Mouse (Mus musculus) E14TG2a.4 (cell line): ENCODE measurements around the gene Gm13090.

Experiments used
- H3K27me3 ChIP-seq: 2 replicates; pipeline ENCODE4 v1.6.1; 2014; ENCODE audit warnings: low read length, control low read depth; ENCODE audit not compliant: insufficient read depth
- H3K36me3 ChIP-seq: 2 replicates; pipeline ENCODE4 v1.6.1; 2014; ENCODE audit warnings: low read length, control low read depth; ENCODE audit not compliant: insufficient read depth
- H3K4me1 ChIP-seq: replicated peaks from 2 replicates; pipeline ENCODE4 v1.6.1; 2014; ENCODE audit warnings: low read depth, low read length, control low read depth
- H3K4me3 ChIP-seq: replicated peaks from 2 replicates; pipeline ENCODE4 v1.5.1; 2014; ENCODE audit warnings: mild to moderate bottlenecking, low read length
- H3K9me3 ChIP-seq: 2 replicates; pipeline ENCODE4 v1.6.1; 2014; ENCODE audit warnings: low read length, control low read depth
- CTCF ChIP-seq: conservative IDR thresholded peaks from 2 replicates; pipeline ENCODE4 v1.5.1; 2014; ENCODE audit warnings: low read length
- NANOG ChIP-seq: IDR thresholded peaks from 2 replicates; pipeline ENCODE4 v1.6.1; 2014; ENCODE audit warnings: borderline replicate concordance, low read length, mixed read lengths
- POU5F1 ChIP-seq: IDR thresholded peaks from 2 replicates; pipeline ENCODE4 v1.6.1; 2014; ENCODE audit warnings: low read length, borderline replicate concordance

Gene Gm13090

GRCm38 (mm10) chr4:151107131-151108001 is 18.0 kb downstream of the Gm13090 start:
- Histone ChIP-seq H3K4me3 (peak overlapping the region; percentile 86), H3K9me3 (no peaks in the 10 kb centered on the region), H3K27me3 (peaks cover 25% of the 10 kb centered on the region), H3K4me1 (peaks cover 55% of the 10 kb centered on the region), H3K36me3 (no peaks in the 10 kb centered on the region)
- TF ChIP-seq CTCF: no peak
- TF ChIP-seq NANOG: no peak
- TF ChIP-seq POU5F1: no peak

GRCm38 (mm10) chr4:151108028-151108771 is 18.8 kb downstream of the Gm13090 start:
- H3K4me3 ChIP-seq: peak overlapping the region; percentile 86
- TF ChIP-seq CTCF: no peak
- no peak for TF ChIP-seq NANOG
- TF ChIP-seq POU5F1: no peak
- peaks cover 25% of the 10 kb centered on the region for H3K27me3 ChIP-seq
- no peaks in the 10 kb centered on the region for H3K9me3 ChIP-seq
- H3K36me3 ChIP-seq: no peaks in the 10 kb centered on the region
- peaks cover 59% of the 10 kb centered on the region for H3K4me1 ChIP-seq

- TF ChIP-seq CTCF (no peak), POU5F1 (no peak), NANOG (no peak)
These were observed 19.5 kb downstream of the Gm13090 start for GRCm38 (mm10) chr4:151108834-151109241.

GRCm38 (mm10) chr4:151111226-151111625 is 21.9 kb downstream of the Gm13090 start:
- Histone ChIP-seq H3K4me1 (peaks cover 50% of the 10 kb centered on the region), H3K9me3 (no peaks in the 10 kb centered on the region), H3K4me3 (no peak overlapping the region), H3K36me3 (no peaks in the 10 kb centered on the region), H3K27me3 (peaks cover 25% of the 10 kb centered on the region)
- TF ChIP-seq POU5F1: no peak
- TF ChIP-seq NANOG: no peak; the same call in 1 of the 2 replicates
- no peak for TF ChIP-seq CTCF

More at GRCm38 (mm10) chr4:151108834-151109241, 19.5 kb downstream of the Gm13090 start:
- Histone ChIP-seq H3K36me3 (no peaks in the 10 kb centered on the region), H3K27me3 (peaks cover 25% of the 10 kb centered on the region), H3K9me3 (no peaks in the 10 kb centered on the region), H3K4me1 (peaks cover 59% of the 10 kb centered on the region), H3K4me3 (peak overlapping the region; percentile 86)

GRCm38 (mm10) chr4:151114574-151114973 is 25.2 kb downstream of the Gm13090 start:
- TF ChIP-seq CTCF: no peak
- no peak for TF ChIP-seq NANOG
- TF ChIP-seq POU5F1: no peak
- Histone ChIP-seq H3K9me3 (peaks cover 4% of the 10 kb centered on the region; the same call in 1 of the 2 replicates), H3K36me3 (no peaks in the 10 kb centered on the region), H3K27me3 (peaks cover 10% of the 10 kb centered on the region; the same call in 1 of the 2 replicates), H3K4me3 (no peak overlapping the region), H3K4me1 (peaks cover 31% of the 10 kb centered on the region)

GRCm38 (mm10) chr4:151118883-151119282 is 29.5 kb downstream of the Gm13090 start:
- Histone ChIP-seq H3K4me1 (no peaks in the 10 kb centered on the region), H3K27me3 (peaks cover 17% of the 10 kb centered on the region), H3K9me3 (peaks cover 8% of the 10 kb centered on the region; the same call in 1 of the 2 replicates), H3K4me3 (no peak overlapping the region), H3K36me3 (no peaks in the 10 kb centered on the region)
- TF ChIP-seq NANOG: no peak
- no peak for TF ChIP-seq POU5F1
- no peak for TF ChIP-seq CTCF

GRCm38 (mm10) chr4:151127636-151128548 is 38.5 kb downstream of the Gm13090 start:
- Histone ChIP-seq H3K9me3 (no peaks in the 10 kb centered on the region), H3K4me3 (peak overlapping the region; percentile 84), H3K36me3 (no peaks in the 10 kb centered on the region), H3K27me3 (peaks cover 75% of the 10 kb centered on the region), H3K4me1 (peaks cover 48% of the 10 kb centered on the region)
- no peak for TF ChIP-seq POU5F1
- no peak for TF ChIP-seq NANOG
- TF ChIP-seq CTCF: no peak
